Mouse (Mus musculus) spleen, postnatal 36 days (tissue): ENCODE measurements around the gene Clhc1.

Experiments used
- DNase-seq, 2 experiments: peaks; one replicate each; pipeline ENCODE4 v3.0.0; 2022; ENCODE audit warnings: low spot score in 2 of 2, mixed read lengths in 1 of 2

Clhc1 gene

DNA sequence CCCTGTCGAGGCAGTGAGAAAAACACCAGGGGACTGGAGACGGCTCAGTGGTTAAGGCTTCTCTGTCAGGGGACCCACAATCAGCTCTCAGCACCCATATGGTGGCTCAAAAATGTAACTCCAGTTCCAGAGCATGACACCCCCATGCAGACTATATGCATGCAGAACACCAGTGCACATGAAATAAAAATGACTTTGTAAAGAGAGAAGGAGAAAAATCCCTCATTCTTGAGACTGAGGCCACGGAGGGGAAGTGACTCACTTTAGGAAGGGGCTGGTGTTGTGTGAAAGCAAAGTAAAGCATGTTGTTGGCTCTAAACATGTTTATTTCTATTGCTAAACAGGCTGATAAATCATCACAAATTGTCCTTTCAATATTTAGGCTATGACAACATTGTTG, 13.2 kb downstream of the Clhc1 start:
- DNase-seq, result no peak

- no peak for DNase-seq
Measured at GRCm38 (mm10) chr11:29563406-29563805, 15.7 kb downstream of the Clhc1 start.

GRCm38 (mm10) chr11:29571536-29571935, 23.8 kb downstream of the Clhc1 start:
- DNase-seq, result no peak

GRCm38 (mm10) chr11:29572656-29573055, 24.9 kb downstream of the Clhc1 start:
- no peak for DNase-seq

DNA sequence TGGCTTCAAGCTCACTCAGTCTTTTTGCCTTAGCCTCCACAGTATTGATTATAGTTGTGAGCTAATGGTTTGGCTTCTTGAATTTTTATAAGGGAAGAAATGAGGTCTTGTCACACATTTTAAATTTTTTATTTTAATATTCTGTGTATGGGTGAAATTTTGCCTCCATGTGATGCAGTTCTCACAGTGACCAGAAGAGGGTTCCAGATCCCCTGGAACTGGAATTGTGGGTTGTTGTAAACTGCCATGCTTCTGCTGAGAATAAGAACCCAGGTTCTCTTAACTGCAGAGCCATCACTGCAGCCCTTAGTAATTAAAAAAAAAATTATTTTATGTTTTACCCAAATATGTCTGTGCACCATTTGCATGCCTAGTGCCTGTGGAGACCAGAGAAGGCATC, 31.9 kb downstream of the Clhc1 start:
- no peak for DNase-seq

GRCm38 (mm10) chr11:29595217-29595616, 47.5 kb downstream of the Clhc1 start:
- DNase-seq, result no peak

- no peak for DNase-seq
Measured at GRCm38 (mm10) chr11:29597159-29597558, 49.4 kb downstream of the Clhc1 start.

DNA sequence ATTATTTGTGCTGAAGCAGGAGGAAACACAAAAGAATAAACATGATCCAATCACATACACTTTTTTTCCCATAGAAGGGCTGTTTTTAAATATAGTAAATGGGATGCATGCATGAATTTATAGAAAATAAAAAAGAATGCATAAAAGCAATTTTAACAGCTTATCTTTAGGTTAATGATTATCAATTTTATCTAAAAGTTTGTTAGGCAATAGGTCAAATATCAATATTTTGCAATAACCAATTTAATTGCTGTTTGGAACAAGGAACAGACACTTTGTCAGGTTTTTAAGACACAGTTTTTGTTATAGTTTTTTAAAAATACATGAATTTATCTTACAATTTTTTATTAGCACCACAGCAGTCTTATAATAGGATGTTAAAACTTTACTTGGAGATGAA, 51.2 kb downstream of the Clhc1 start:
- DNase-seq, result no peak

- DNase-seq, result no peak
Measured at GRCm38 (mm10) chr11:29603581-29603980, 55.8 kb downstream of the Clhc1 start.

DNA sequence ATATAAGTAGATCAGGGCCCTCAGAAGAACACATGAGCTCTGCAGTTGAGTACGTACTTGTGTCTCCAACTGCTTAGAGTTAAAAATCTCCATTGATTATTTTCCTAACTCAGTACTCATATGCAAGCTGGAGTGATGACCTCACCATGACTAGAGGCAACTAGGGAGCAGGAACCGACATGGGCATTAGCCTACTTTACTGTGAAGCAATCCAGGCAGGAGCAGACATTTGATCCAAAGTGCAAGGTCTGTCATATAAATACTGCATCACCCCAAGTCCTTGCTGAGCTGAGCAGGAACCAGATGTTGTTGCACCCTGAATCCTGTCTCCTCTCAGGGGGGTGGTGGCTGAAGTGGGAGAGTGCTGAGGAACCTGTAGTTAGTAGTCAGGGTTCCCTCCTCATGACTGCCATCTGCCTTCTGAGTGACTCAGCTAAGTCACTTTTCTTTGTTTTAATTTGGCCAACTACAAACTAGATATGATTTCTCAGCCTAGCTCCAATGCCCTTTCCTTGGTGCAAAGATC, 59.8 kb downstream of the Clhc1 start:
- no peak for DNase-seq

DNA sequence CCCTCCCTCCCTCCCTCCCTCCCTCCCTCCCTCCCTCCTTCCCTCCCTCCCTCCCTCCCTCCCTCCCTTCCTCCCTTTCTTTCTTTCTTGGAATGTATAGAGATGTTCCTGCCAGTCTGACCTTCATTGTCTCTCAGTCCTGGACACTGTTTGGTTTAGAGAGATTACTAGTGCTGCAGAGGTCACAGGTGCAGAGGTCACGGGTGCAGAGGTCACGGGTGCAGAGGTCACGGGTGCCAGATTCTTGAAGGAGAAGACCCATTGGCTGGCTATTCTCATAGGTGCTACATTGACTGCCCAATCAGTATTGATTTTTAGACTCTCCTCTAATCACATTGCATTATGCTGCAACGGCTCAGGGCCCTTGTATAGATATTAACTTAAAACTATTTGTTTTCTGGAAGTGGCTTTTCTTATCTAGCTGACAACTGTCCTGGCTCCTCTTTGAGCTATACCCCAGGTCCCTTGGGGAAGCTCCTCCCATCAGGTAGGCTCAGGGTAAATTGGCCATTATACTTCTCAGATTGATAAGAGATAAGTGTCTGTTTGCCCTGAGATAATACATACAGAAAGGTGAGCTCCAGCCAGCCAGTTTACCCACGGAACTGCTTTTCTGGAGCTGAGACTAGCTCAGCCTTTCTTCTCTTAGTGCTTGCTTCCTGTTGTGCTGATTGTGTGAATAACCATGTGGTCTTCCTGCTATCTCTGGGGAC, 62.2 kb downstream of the Clhc1 start:
- no peak for DNase-seq

DNA sequence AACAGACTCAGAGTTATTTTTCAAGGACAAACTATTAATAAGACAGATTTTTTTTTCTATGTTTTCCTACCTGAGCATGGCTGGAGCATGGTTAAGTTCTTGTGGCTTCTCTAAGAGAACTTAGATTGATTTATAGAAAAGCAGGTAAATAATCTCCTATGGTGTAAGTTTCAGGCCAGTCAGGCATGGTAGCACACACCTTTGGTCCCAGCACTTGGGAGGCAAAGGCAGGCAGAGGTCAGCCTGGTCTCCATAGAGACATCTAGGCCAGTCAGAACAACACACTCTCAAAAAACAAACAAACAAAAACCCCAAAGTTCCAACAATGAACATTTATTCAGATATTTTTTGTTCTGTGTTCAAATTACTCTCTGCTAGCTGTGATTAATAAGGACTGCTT, 64.3 kb downstream of the Clhc1 start:
- no peak for DNase-seq

GRCm38 (mm10) chr11:29613185-29613735, 65.5 kb downstream of the Clhc1 start:
- no peak for DNase-seq

DNA sequence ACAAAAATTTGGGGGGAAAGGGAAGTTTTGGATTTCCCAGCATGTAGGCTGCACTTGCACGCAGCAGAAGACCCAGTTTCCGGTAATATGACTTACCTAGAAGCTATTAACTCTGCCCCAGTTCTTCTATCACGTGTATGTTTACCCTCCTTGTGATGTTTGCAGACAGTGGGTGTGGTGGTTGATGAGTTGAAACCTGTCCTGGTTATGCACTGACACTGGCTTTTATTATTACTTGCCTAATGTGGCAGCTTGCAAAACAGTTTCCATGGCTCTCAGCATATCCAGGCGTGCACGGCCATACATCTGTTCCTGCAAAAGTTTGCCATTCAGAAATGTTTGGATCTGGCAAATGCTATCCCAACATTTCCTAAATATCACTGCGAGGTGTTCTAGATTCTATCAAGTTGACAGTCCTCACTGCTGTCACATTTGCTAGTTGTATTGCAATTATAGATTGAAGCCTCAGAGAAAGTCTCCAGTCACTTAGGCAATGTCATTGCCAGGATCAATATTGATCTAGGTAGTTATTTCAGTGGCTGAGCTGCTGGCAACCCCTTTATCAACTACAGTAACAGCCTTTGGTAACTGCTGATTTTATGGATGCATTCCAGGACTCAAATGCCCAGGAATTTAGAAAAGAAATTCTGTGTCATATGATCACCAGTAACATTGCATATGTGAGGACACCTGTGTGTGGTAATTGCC, 66.6 kb downstream of the Clhc1 start:
- no peak for DNase-seq

GRCm38 (mm10) chr11:29622030-29622790, 74.5 kb downstream of the Clhc1 start:
- DNase-seq, result no peak

GRCm38 (mm10) chr11:29623327-29623726, 75.6 kb downstream of the Clhc1 start:
- no peak for DNase-seq

DNA sequence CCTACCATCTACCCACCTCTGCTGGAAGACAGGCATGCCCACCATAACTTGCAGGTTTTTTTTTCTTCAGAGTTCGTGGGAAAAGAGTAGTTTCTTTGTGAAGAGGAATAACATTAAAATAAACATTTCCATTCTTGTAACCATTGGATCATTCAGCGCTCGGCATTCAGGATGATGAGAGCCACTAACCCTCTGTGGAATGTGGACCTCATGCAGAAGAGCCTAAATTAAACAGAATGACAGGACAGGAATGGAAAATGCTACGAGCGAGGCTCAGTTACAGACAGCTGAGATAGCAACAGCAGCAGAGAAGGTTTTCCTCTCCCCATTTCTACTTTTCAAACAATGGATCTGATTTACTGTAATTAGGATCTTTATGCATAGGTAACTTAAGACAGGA, 78.8 kb downstream of the Clhc1 start:
- DNase-seq, result no peak

DNA sequence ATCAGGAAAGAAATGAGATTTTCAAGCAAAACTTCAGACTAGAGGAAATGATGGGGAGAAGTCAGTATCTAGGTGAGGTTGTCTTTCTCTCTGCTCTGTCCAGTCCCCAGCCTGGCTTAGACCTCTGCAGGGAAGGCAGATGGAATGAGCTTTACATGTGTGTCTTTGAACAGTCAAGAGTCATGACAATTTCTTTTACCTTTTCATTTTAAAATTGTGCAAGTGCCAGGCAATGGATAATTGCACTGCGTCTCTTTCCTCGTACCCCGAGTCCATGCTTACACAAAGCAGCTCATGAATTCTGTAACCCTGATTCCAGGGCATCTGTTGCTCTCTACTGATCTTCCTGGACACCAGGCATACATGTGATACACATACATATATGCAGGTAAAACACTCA, 80.0 kb downstream of the Clhc1 start:
- no peak for DNase-seq
